Mouse (Mus musculus): ENCODE measurements around the gene Olfr1347. TPM values are rescaled to one million over a fixed set of nuclear protein-coding genes. Genes with fewer than 3 reads are reported as not detected.
A peak's percentile ranks its signal among the peaks of the same experiment; 100 is the strongest.

The Olfr1347 gene
- not detected in 2 replicates for total RNA-seq (2014; rRNA removed)
- not detected in 2 replicates for polyA plus RNA-seq (2015; fragmentation: Nextera tagmentation; extraction: Ambion mirVana)

DNA sequence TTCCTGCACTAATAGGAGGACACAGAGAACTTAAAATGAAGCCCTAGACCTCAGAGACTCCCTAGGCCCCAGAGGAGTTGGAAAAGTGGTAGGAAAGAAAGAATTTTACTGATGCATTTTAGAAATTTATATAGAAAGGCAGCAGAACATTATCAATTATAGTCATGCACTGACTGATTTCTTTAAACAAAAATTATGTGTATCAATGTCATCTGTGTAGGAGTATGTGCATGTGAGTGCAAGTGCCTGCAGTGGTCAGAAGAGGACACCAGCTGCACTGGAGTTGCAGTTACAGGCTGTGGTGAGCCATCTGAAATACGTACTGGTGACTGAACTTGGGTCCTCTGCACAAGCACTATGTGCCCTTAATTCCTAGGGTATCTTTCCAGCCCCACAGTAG is at the start of gene Olfr1347:
Gene Olfr1347 (minus strand): TSS at position 101 of the 400 bp plus-strand sequence.
- no peaks in the 10 kb centered on the region for H3K27me3 ChIP-seq (ENCODE audit: insufficient read depth, low read length)
- no peaks in the 10 kb centered on the region for H3K36me3 ChIP-seq (ENCODE audit: insufficient read depth, low read length)
- no peak within 1 kb of the TSS for H3K9ac ChIP-seq (replicated peaks; ENCODE audit: low read length, poor library complexity, severe bottlenecking)
- no peak within 1 kb of the TSS for H3K4me2 ChIP-seq (ENCODE audit: low read depth, low read length, poor library complexity, severe bottlenecking)
- no peak for ATAC-seq (ENCODE audit: low FRiP score)
- H3K27ac ChIP-seq (ENCODE audit: low read depth, low read length) = no peak within 1 kb of the TSS
- 54% methylated on average over 1 of the region's 1 CpGs for WGBS
- H3K4me3 ChIP-seq (ENCODE audit: low read depth, low read length) = no peak within 1 kb of the TSS
- DNase-seq (ENCODE audit: low spot score) = no peak
- H3K4me1 ChIP-seq (ENCODE audit: insufficient read depth, low read length) = no peaks in the 10 kb centered on the region
- TF ChIP-seq CTCF (IDR thresholded peaks at IDR 0.05) = no peak
- no peaks in the 10 kb centered on the region for H3K9me3 ChIP-seq (ENCODE audit: low read length)

DNA sequence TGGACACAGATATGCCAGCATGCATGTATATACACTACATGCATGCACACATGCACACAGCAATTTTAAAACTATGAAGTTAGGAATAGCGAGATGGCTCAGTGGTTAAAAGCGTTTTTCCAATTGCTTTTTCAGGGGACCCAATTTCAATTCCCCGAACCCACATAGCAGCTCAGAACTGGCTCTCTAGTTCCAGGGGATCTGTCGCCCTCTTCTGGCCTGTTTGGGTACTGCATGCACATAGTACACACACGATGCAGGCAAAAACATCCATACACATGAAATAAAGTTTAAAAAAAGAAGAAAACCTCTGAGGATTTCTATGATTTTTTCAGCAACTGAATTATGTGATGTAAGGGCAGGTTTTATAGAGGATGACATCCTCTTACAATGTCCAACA is 26.6 kb upstream of the Olfr1347 start:
- ATAC-seq (ENCODE audit: low FRiP score) = no peak
- 63% methylated on average over 5 of the region's 5 CpGs for WGBS
- Histone ChIP-seq H3K4me1 (ENCODE audit: insufficient read depth, low read length) (no peaks in the 10 kb centered on the region), H3K4me2 (ENCODE audit: low read depth, low read length, poor library complexity, severe bottlenecking) (no peak overlapping the region), H3K36me3 (ENCODE audit: insufficient read depth, low read length) (no peaks in the 10 kb centered on the region), H3K27me3 (ENCODE audit: insufficient read depth, low read length) (no peaks in the 10 kb centered on the region), H3K4me3 (ENCODE audit: low read depth, low read length) (no peak overlapping the region), H3K27ac (ENCODE audit: low read depth, low read length) (no peak overlapping the region), H3K9me3 (ENCODE audit: low read length) (0 out of 2 replicates have a peak, but pooled peaks cover 4% of the 10 kb centered on the region), H3K9ac (replicated peaks; ENCODE audit: low read length, poor library complexity, severe bottlenecking) (no peak overlapping the region)
- peak; percentile 67 for TF ChIP-seq CTCF (IDR thresholded peaks at IDR 0.05)
- no peak for DNase-seq (ENCODE audit: low spot score)

GRCm38 (mm10) chr7:6525001-6525400 is 25.4 kb upstream of the Olfr1347 start:
- Histone ChIP-seq H3K9me3 (ENCODE audit: low read length) (0 out of 2 replicates have a peak, but pooled peaks cover 4% of the 10 kb centered on the region), H3K36me3 (ENCODE audit: insufficient read depth, low read length) (no peaks in the 10 kb centered on the region), H3K4me3 (ENCODE audit: low read depth, low read length) (no peak overlapping the region), H3K9ac (replicated peaks; ENCODE audit: low read length, poor library complexity, severe bottlenecking) (no peak overlapping the region), H3K4me2 (ENCODE audit: low read depth, low read length, poor library complexity, severe bottlenecking) (no peak overlapping the region), H3K4me1 (ENCODE audit: insufficient read depth, low read length) (no peaks in the 10 kb centered on the region), H3K27me3 (ENCODE audit: insufficient read depth, low read length) (no peaks in the 10 kb centered on the region), H3K27ac (ENCODE audit: low read depth, low read length) (no peak overlapping the region)
- WGBS = 61% methylated on average over 3 of the region's 3 CpGs
- ATAC-seq (ENCODE audit: low FRiP score) (no peak), DNase-seq (ENCODE audit: low spot score) (no peak)
- TF ChIP-seq CTCF (IDR thresholded peaks at IDR 0.05) = peak; percentile 9; the same call in 1 of the 2 replicates

GRCm38 (mm10) chr7:6522850-6523249 is 23.3 kb upstream of the Olfr1347 start, which contains the start of gene Olfr1349:
TSS of gene Olfr1349 (minus strand) at chr7:6522950.
- 81% methylated on average over 5 of the region's 5 CpGs for WGBS
- no peak for ATAC-seq (ENCODE audit: low FRiP score)
- no peak within 1 kb of the TSS for H3K4me2 ChIP-seq (ENCODE audit: low read depth, low read length, poor library complexity, severe bottlenecking)
- H3K9me3 ChIP-seq (ENCODE audit: low read length) = 0 out of 2 replicates have a peak, but pooled peaks cover 7% of the 10 kb centered on the region
- no peaks in the 10 kb centered on the region for H3K36me3 ChIP-seq (ENCODE audit: insufficient read depth, low read length)
- H3K4me3 ChIP-seq (ENCODE audit: low read depth, low read length) = no peak within 1 kb of the TSS
- no peak for DNase-seq (ENCODE audit: low spot score)
- no peak within 1 kb of the TSS for H3K9ac ChIP-seq (replicated peaks; ENCODE audit: low read length, poor library complexity, severe bottlenecking)
- no peak for TF ChIP-seq CTCF (IDR thresholded peaks at IDR 0.05)
- H3K27me3 ChIP-seq (ENCODE audit: insufficient read depth, low read length) = no peaks in the 10 kb centered on the region
- H3K27ac ChIP-seq (ENCODE audit: low read depth, low read length) = no peak within 1 kb of the TSS
- no peaks in the 10 kb centered on the region for H3K4me1 ChIP-seq (ENCODE audit: insufficient read depth, low read length)

DNA sequence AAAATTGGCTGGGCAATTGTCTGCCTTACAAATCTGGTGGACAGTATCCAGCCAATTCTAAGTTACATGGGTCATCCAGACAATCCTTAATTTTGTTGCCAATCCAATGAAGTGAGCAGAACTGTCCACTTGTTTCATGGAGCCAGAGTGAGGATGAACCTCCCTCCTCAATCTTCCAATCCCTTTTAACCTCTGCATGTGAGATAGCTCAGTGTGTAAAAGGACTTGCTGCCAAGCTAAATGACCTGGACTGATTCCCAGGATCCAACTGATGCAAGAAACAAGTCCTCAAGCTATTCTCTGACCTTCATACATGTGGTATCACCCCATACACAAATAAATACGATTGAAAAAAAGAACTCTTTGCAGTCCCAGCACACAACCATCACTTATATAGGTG is 22.1 kb upstream of the Olfr1347 start:
- Histone ChIP-seq H3K4me2 (ENCODE audit: low read depth, low read length, poor library complexity, severe bottlenecking) (no peak overlapping the region), H3K27me3 (ENCODE audit: insufficient read depth, low read length) (no peaks in the 10 kb centered on the region), H3K9ac (replicated peaks; ENCODE audit: low read length, poor library complexity, severe bottlenecking) (no peak overlapping the region), H3K27ac (ENCODE audit: low read depth, low read length) (no peak overlapping the region), H3K9me3 (ENCODE audit: low read length) (0 out of 2 replicates have a peak, but pooled peaks cover 7% of the 10 kb centered on the region), H3K4me1 (ENCODE audit: insufficient read depth, low read length) (no peaks in the 10 kb centered on the region), H3K36me3 (ENCODE audit: insufficient read depth, low read length) (no peaks in the 10 kb centered on the region), H3K4me3 (ENCODE audit: low read depth, low read length) (no peak overlapping the region)
- DNase-seq (ENCODE audit: low spot score) (no peak), ATAC-seq (ENCODE audit: low FRiP score) (no peak)
- WGBS = 26% methylated on average over 1 of the region's 1 CpGs
- TF ChIP-seq CTCF (IDR thresholded peaks at IDR 0.05) = no peak

GRCm38 (mm10) chr7:6508648-6509047 is 9.1 kb upstream of the Olfr1347 start, which contains the start of gene Olfr1348:
TSS of gene Olfr1348 (minus strand) at chr7:6508748.
- Histone ChIP-seq H3K4me3 (ENCODE audit: low read depth, low read length) (no peak within 1 kb of the TSS), H3K9ac (replicated peaks; ENCODE audit: low read length, poor library complexity, severe bottlenecking) (no peak within 1 kb of the TSS), H3K27me3 (ENCODE audit: insufficient read depth, low read length) (no peaks in the 10 kb centered on the region), H3K27ac (ENCODE audit: low read depth, low read length) (no peak within 1 kb of the TSS), H3K36me3 (ENCODE audit: insufficient read depth, low read length) (no peaks in the 10 kb centered on the region), H3K9me3 (ENCODE audit: low read length) (no peaks in the 10 kb centered on the region), H3K4me2 (ENCODE audit: low read depth, low read length, poor library complexity, severe bottlenecking) (no peak within 1 kb of the TSS), H3K4me1 (ENCODE audit: insufficient read depth, low read length) (no peaks in the 10 kb centered on the region)
- 84% methylated on average over 1 of the region's 1 CpGs for WGBS
- DNase-seq (ENCODE audit: low spot score) (no peak), ATAC-seq (ENCODE audit: low FRiP score) (no peak)
- TF ChIP-seq CTCF (IDR thresholded peaks at IDR 0.05) = no peak
